Mouse (Mus musculus): ENCODE measurements around the gene Hoxc13. TPM values are rescaled to one million over a fixed set of nuclear protein-coding genes. Genes with fewer than 3 reads are reported as not detected.

Gene Hoxc13
- polyA plus RNA-seq, 1 experiment from 2014 or later = 0.04 TPM

DNA sequence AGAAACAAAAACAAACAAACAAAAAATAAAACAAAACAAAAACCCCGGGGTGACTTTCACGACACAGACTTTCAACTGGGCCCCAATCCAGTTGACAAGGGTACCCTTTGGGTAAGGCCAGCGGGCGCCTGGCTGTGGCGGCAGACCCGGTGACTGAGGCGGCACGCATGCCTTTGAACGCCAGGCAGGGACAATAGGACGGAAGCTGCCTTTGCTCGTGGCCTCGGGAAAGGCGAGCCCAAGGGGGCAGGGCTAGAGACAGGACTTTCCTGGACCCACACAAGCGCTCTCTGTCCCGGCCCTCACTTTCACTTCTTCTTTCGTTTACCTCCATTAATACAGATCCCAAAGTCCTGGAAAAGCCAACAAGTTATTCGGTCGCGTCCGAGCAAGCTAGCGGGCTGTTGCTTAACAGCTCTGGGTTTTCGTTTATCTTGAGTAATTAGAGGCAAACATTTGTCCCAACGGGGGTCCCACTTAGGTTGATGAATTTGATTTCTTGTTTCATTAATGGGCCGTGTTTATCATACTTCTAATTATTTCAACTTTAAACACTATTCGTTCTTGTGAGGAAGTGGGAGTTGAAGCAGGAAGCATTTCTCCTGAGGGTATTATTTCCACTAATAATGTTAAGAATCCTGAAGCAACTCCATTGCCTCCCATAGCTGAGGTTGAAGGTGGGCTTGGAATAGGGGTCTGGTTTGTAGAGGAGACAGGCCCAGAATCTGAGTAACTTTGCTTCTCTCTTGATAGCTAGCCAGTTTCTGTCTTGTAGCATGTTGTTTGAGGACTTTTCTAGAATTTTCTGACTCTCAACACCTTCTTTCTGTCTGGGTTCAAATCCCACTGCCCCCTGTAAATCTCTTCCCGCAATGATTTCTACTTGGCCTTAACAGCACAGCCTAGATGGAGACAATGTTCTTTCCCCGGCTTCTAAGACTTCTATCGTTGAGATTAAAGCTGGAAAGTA, 43.1 kb downstream of the Hoxc13 start:
- TF ChIP-seq CTCF (IDR thresholded peaks at IDR 0.05) = no peak
- no peaks in the 10 kb centered on the region for H3K27me3 ChIP-seq
- no peak for ATAC-seq
- CTCF ChIA-PET = interaction anchor here (1.2 kb wide), 1 partner anchor 10 kb away, joined by 3 read pairs; the partner anchor contains the start of gene Hoxc11
- POLR2A ChIA-PET = interaction anchor here (0.6 to 1.2 kb wide), 2 partner anchors 92 to 215 kb away, joined by 3 read pairs; no protein-coding TSS in a partner anchor
- no peak for DNase-seq (ENCODE audit: low read depth, low spot score)
- in situ Hi-C loops (cut with MboI; ENCODE audit: low pct_unique_long_range_greater_than_20kb) = loop anchor here (10.0 kb wide), 1 partner anchor 341 kb away; no protein-coding TSS in a partner anchor

DNA sequence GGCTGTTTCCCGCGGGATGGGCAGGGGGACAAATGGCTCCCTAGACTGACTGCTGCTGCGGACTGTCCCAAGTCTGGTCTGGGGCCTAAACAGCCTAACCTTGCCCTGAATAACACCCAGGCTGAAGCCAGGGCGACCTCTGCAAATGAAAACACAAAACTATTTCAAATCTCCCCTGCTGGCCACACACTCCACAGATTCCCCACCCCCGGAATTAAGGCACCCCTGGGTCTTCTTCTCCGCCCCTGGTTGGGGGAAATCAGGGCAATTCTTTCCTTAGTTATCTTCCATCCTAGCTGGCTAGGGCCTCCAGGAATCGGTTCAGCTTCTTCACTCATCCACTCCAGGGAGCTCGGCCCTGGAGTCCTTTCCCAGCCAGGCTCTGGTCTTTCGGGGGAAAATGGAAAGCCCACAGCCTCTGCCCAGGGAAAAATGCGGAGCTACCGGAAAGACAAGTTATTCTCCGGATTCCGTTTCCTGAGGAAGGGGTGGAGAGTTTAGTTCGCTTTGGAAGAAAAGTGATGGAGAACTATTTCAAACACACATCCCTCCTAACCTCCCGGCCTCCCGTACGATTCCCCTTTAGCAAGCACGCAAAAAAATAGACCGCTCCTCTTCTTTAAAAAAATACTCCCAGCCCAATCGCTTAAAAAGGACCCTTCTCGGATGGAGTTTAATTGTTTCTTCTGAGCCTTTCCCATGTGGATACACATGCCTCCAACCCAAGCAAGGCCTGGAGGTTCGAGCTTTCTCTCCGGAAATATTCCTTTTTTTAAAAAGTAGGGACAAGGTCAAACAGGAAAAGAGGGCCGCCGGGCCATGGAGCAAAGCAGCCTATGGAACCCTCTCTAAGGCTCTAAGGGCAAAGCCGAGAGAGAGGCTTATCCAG, 44.3 kb downstream of the Hoxc13 start:
- ATAC-seq = no peak
- in situ Hi-C loops (cut with MboI; ENCODE audit: low pct_unique_long_range_greater_than_20kb) = loop anchor here (10.0 kb wide), 1 partner anchor 340 kb away; no protein-coding TSS in a partner anchor
- no peak for DNase-seq (ENCODE audit: low read depth, low spot score)
- ChIA-PET CTCF (interaction anchor here (1.0 to 3.5 kb wide), 10 partner anchors 12 to 213 kb away, joined by 3 to 43 read pairs (median 8); no protein-coding TSS in a partner anchor), POLR2A (interaction anchor here (1.2 kb wide), 1 partner anchor 214 kb away, joined by 3 read pairs; no protein-coding TSS in a partner anchor)
- no peak for TF ChIP-seq CTCF (IDR thresholded peaks at IDR 0.05)
- H3K27me3 ChIP-seq = no peaks in the 10 kb centered on the region

DNA sequence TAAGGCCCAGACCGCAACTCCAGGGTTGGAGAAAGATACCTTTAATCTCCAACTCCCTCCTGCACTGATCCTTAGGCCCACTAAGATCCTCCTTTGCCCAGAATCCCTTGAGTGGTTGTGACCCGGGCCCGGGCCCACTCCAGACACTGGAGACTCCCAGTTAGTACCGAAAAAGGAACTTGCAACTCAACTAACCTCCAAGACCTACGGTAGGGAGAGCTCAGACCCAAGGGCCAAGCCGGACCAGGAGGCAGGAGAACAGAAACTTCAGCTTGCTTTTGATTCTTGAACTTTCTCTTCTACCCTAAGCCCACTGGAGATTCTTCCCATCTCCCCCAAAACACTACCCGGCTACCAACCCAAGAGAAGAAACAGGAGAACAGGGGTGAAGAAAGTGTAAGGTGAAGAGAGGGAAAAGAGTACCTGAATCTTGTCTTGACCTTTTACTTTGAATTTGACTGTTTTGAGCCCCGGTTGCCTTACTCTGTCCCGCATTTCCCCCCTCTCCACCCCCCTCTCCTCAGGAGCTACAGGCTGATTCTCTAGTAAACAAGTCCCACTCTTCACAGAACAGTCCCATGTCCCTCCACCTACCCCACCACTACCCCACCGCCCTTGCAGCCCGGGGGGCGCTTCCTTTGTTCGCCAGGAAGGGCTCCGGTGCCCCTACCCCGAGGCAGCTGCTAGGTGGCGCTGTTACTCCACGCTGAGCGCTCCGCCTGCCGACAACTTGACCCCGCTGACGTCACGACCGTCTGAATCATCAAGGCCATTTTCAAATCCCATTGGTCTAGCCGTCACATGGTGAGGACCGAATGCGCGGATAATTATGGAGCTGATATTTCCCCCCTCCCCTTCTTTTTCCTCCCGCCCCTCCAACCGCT, 45.2 kb downstream of the Hoxc13 start:
- CTCF ChIA-PET = interaction anchor here (0.6 to 3.5 kb wide), 21 partner anchors 8 to 273 kb away, joined by 3 to 43 read pairs (median 5); partner anchors contain the start of gene Cbx5
- peak; percentile 54 for ATAC-seq
- POLR2A ChIA-PET = interaction anchor here (1.6 to 1.7 kb wide), 2 partner anchors 14 to 211 kb away, joined by 7 to 10 read pairs; no protein-coding TSS in a partner anchor
- DNase-seq (ENCODE audit: low read depth, low spot score) = no peak
- in situ Hi-C loops (cut with MboI; ENCODE audit: low pct_unique_long_range_greater_than_20kb) = loop anchor here (10.0 kb wide), 1 partner anchor 339 kb away; no protein-coding TSS in a partner anchor
- peak; percentile 98 for TF ChIP-seq CTCF (IDR thresholded peaks at IDR 0.05)
- no peaks in the 10 kb centered on the region for H3K27me3 ChIP-seq

DNA sequence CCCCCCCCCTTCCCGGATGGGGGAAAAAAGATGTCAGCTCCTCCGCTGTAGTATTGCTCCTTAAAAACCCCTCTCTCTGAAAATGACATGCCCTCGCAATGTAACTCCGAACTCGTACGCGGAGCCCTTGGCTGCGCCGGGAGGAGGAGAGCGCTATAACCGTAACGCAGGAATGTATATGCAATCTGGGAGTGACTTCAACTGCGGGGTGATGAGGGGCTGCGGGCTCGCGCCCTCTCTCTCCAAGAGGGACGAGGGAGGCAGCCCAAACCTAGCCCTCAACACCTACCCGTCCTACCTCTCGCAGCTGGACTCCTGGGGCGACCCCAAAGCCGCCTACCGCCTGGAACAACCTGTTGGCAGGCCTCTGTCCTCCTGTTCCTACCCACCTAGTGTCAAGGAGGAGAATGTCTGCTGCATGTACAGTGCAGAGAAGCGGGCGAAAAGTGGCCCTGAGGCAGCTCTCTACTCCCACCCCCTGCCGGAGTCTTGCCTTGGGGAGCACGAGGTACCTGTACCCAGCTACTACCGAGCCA, 45.9 kb downstream of the Hoxc13 start, which contains the start of gene Hoxc10:
Gene Hoxc10 (plus strand): TSS at position 21 of the 536 bp plus-strand sequence.
- DNase-seq (ENCODE audit: low read depth, low spot score) = no peak
- CTCF ChIA-PET = interaction anchor here (0.6 to 3.5 kb wide), 18 partner anchors 8 to 272 kb away, joined by 3 to 43 read pairs (median 5); partner anchors contain the start of gene Cbx5
- ATAC-seq = no peak
- H3K27me3 ChIP-seq = no peaks in the 10 kb centered on the region
- POLR2A ChIA-PET = interaction anchor here (0.5 to 1.7 kb wide), 3 partner anchors 13 to 211 kb away, joined by 3 to 10 read pairs (median 7); partner anchors contain the start of gene Hoxc8
- no peak for TF ChIP-seq CTCF (IDR thresholded peaks at IDR 0.05)
- in situ Hi-C loops (cut with MboI; ENCODE audit: low pct_unique_long_range_greater_than_20kb) = loop anchor here (10.0 kb wide), 1 partner anchor 338 kb away; no protein-coding TSS in a partner anchor

DNA sequence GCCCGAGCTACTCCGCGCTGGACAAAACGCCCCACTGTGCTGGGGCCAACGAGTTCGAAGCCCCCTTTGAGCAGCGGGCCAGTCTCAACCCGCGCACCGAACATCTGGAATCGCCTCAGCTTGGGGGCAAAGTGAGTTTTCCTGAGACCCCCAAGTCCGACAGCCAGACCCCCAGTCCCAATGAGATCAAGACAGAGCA, 46.3 kb downstream of the Hoxc13 start, which contains the start of gene Hoxc5:
Gene Hoxc5 (plus strand): TSS at position 132 of the 199 bp plus-strand sequence.
- ATAC-seq (no peak), DNase-seq (ENCODE audit: low read depth, low spot score) (no peak)
- no peak for TF ChIP-seq CTCF (IDR thresholded peaks at IDR 0.05)
- H3K27me3 ChIP-seq = no peaks in the 10 kb centered on the region
- POLR2A ChIA-PET = interaction anchor here (0.5 to 1.7 kb wide), 3 partner anchors 13 to 210 kb away, joined by 3 to 10 read pairs (median 7); partner anchors contain the start of gene Hoxc8
- CTCF ChIA-PET = interaction anchor here (1.1 to 3.5 kb wide), 8 partner anchors 14 to 211 kb away, joined by 3 to 43 read pairs (median 8); no protein-coding TSS in a partner anchor
- in situ Hi-C loops (cut with MboI; ENCODE audit: low pct_unique_long_range_greater_than_20kb) = loop anchor here (10.0 kb wide), 1 partner anchor 338 kb away; no protein-coding TSS in a partner anchor

DNA sequence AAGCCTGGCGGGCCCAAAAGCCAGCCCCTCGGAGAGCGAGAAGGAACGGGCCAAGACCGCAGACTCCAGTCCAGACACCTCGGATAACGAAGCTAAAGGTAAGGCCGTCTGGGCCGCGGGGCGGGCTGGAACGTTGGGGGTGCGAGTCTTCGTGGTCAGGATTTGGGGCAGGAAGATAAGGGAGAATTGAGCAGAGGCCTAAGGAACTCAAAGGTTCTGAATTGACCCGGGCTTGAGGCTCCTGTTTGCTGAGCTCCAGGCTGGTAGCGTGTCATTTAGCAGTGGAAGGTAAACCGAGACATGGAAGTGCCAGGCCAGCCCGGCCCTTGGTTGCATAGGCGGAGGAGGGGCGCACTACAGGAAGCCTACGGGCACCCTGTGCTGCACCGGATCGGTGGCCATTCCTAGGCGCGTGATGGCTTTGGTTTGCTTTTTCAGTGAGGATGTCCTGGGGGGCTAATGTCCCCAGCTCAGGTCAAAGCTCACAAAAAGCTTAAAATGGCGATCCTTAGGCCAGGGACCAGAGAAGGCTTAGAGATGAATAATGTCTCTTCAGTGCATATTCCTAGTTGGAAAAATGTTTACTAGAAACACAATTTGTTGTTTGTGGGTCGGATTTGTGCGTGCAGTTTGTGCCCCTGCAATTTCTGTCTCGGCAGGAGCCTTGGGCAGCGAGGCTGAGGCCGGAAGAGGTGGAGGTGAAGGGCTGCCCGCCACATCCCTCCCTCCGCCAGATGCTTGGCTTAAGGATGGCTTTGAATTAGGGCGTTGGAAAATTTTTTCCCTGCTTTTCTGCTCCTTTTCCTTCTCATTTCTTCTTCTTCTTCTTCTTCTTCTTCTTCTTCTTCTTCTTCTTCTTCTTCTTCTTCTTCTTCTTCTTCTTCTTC, 46.9 kb downstream of the Hoxc13 start:
- ATAC-seq (no peak), DNase-seq (ENCODE audit: low read depth, low spot score) (no peak)
- TF ChIP-seq CTCF (IDR thresholded peaks at IDR 0.05) = no peak
- in situ Hi-C loops (cut with MboI; ENCODE audit: low pct_unique_long_range_greater_than_20kb) = loop anchor here (10.0 kb wide), 1 partner anchor 337 kb away; no protein-coding TSS in a partner anchor
- ChIA-PET POLR2A (interaction anchor here (0.7 to 1.7 kb wide), 5 partner anchors 12 to 394 kb away, joined by 3 to 10 read pairs (median 4); no protein-coding TSS in a partner anchor), CTCF (interaction anchor here (1.1 to 3.5 kb wide), 5 partner anchors 14 to 211 kb away, joined by 3 to 43 read pairs (median 3); no protein-coding TSS in a partner anchor)
- H3K27me3 ChIP-seq = no peaks in the 10 kb centered on the region

DNA sequence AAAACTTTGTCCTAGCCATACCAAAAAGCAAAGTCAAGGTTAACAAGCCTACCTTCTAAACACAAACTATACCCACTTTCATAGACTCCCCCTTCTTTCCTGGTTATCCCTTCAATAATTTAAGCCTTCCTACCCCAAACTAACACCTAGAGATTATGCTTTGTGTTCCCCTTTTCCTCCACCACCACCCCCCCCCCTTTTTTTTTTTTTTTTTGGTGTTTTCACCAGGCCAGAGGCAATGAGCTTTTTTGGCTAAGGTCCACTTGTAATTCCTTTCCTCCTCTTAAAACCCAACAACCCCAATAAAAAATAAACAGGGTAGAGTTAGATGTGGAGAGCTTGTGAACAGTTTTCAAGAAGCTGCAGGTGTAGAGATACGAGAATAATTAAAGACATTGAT, 48.4 kb downstream of the Hoxc13 start:
- ChIA-PET CTCF (interaction anchor here (1.1 kb wide), 1 partner anchor 209 kb away, joined by 5 read pairs; no protein-coding TSS in a partner anchor), POLR2A (interaction anchor here (0.8 kb wide), 1 partner anchor 10 kb away, joined by 5 read pairs; no protein-coding TSS in a partner anchor)
- no peak for ATAC-seq
- in situ Hi-C loops (cut with MboI; ENCODE audit: low pct_unique_long_range_greater_than_20kb) = loop anchor here (10.0 kb wide), 1 partner anchor 336 kb away; no protein-coding TSS in a partner anchor
- no peak for DNase-seq (ENCODE audit: low read depth, low spot score)
- TF ChIP-seq CTCF (IDR thresholded peaks at IDR 0.05) = no peak
- no peaks in the 10 kb centered on the region for H3K27me3 ChIP-seq

DNA sequence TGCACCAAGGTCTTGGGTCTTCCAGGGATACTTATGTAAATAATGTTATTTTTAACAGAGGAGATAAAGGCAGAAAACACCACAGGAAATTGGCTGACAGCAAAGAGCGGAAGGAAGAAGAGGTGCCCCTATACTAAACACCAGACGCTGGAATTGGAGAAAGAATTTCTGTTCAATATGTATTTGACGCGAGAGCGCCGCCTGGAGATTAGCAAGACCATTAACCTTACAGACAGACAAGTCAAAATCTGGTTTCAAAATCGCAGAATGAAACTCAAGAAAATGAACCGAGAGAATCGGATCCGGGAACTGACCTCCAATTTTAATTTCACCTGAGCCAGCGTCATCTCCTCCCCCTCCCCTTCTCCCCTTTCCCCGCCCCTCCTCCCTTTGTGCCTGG, 49.8 kb downstream of the Hoxc13 start:
- no peak for ATAC-seq
- ChIA-PET POLR2A (no interaction called here), CTCF (no interaction called here)
- in situ Hi-C loops (cut with MboI; ENCODE audit: low pct_unique_long_range_greater_than_20kb) = no loop called here
- H3K27me3 ChIP-seq = no peaks in the 10 kb centered on the region
- TF ChIP-seq CTCF (IDR thresholded peaks at IDR 0.05) = no peak
- DNase-seq (ENCODE audit: low read depth, low spot score) = no peak

Data from Patski (cell line).